Mouse (Mus musculus): ENCODE data around the gene Wrnip1.

- TF ChIP-seq CTCF (IDR thresholded peaks at IDR 0.05; ENCODE audit: low read depth, low read length) (no peak), POLR2A (IDR thresholded peaks at IDR 0.05; ENCODE audit: borderline replicate concordance, low read depth, low read length) (no peak)
Observed at GRCm38 (mm10) chr13:32860821-32861220, 59.0 kb downstream of the Wrnip1 start.

Data from bone marrow macrophage, adult 2 months (primary cell).